Mouse (Mus musculus): ENCODE results near the gene AI467606. TPM values are rescaled to one million over a fixed set of nuclear protein-coding genes. Genes with fewer than 3 reads are reported as not detected.

AI467606 gene
- polyA plus RNA-seq, 1 experiment from 2014 or later: 1.4 TPM

DNA sequence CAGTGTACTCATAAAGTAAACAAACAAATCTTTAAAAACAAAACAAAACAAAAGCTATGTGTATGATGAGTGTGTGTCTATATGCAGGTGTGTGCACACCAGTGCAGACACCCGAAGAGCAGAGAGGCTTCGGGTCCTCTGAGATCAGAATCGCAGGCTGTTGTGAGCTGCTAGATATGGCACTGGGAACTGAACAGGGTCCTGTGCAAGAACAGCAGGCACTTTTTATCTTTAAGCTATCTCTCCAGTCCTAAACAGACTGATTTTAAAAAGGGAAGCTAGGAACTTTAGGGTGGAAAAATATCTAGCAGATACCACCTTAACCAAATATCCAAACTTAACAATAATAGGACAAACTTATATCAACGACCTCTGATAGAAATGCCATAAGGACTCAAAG, 51.5 kb downstream of the AI467606 start:
- no peak for ATAC-seq (ENCODE audit: low read depth)
- Histone ChIP-seq H3K36me3 (ENCODE audit: control insufficient read depth, insufficient read depth, low read length) (no peaks in the 10 kb centered on the region), H3K4me1 (ENCODE audit: control insufficient read depth, insufficient read depth, low read length) (no peaks in the 10 kb centered on the region), H3K4me3 (ENCODE audit: low read depth, low read length) (no peak overlapping the region), H3K4me2 (ENCODE audit: low read depth, low read length) (no peak overlapping the region), H3K27ac (ENCODE audit: low read depth, low read length) (no peak overlapping the region), H3K9me3 (ENCODE audit: control insufficient read depth, low read length) (no peaks in the 10 kb centered on the region), H3K27me3 (ENCODE audit: control insufficient read depth, insufficient read depth, low read length) (no peaks in the 10 kb centered on the region), H3K9ac (replicated peaks; ENCODE audit: low read depth, low read length) (no peak overlapping the region)
- 88% methylated on average over 4 of the region's 4 CpGs for WGBS

Small RNA genes within 50 kb of the gene (microRNA-seq; reads per million reads assigned to microRNA genes)
- gene Gm44343: not detected

Other genes with a start within 250 kb of the AI467606 start
- gene Doc2a, start 243.9 kb upstream of the AI467606 start, polyA plus RNA-seq (2014; fragmentation: Nextera tagmentation; extraction: Ambion mirVana): 18.4 and 20.2 TPM in 2 replicates
- gene Hirip3, start 229.4 kb upstream of the AI467606 start, polyA plus RNA-seq (2014; fragmentation: Nextera tagmentation; extraction: Ambion mirVana): 11.0 and 15.2 TPM in 2 replicates
- gene Ino80e, start 229.0 kb upstream of the AI467606 start, polyA plus RNA-seq (2014; fragmentation: Nextera tagmentation; extraction: Ambion mirVana): 86.7 and 92.4 TPM in 2 replicates
- gene Taok2, start 206.7 kb upstream of the AI467606 start, polyA plus RNA-seq (2014; fragmentation: Nextera tagmentation; extraction: Ambion mirVana): 28.9 and 36.5 TPM in 2 replicates
- gene Tmem219, start 168.4 kb upstream of the AI467606 start, polyA plus RNA-seq (2014; fragmentation: Nextera tagmentation; extraction: Ambion mirVana): 29.4 and 32.2 TPM in 2 replicates
- 92.9 and 103 TPM in 2 replicates for gene Kctd13, start 162.5 kb upstream of the AI467606 start, polyA plus RNA-seq (2014; fragmentation: Nextera tagmentation; extraction: Ambion mirVana)
- 5.8 and 10.6 TPM in 2 replicates for gene Asphd1, start 141.8 kb upstream of the AI467606 start, polyA plus RNA-seq (2014; fragmentation: Nextera tagmentation; extraction: Ambion mirVana)
- gene Sez6l2, start 140.8 kb upstream of the AI467606 start, polyA plus RNA-seq (2014; fragmentation: Nextera tagmentation; extraction: Ambion mirVana): 70.9 and 85.0 TPM in 2 replicates
- 105 and 107 TPM in 2 replicates for gene Cdipt, start 115.4 kb upstream of the AI467606 start, polyA plus RNA-seq (2014; fragmentation: Nextera tagmentation; extraction: Ambion mirVana)
- 0.86 and 1.2 TPM in 2 replicates for gene Cdiptos, start 115.3 kb upstream of the AI467606 start, polyA plus RNA-seq (2014; fragmentation: Nextera tagmentation; extraction: Ambion mirVana)
- 2.4 and 4.8 TPM in 2 replicates for gene Mvp, start 76.7 kb upstream of the AI467606 start, polyA plus RNA-seq (2014; fragmentation: Nextera tagmentation; extraction: Ambion mirVana)
- gene Pagr1b, start 74.9 kb upstream of the AI467606 start, polyA plus RNA-seq (2014; fragmentation: Nextera tagmentation; extraction: Ambion mirVana): not detected in 2 replicates
- 30.4 and 46.9 TPM in 2 replicates for gene Pagr1a, start 74.0 kb upstream of the AI467606 start, polyA plus RNA-seq (2014; fragmentation: Nextera tagmentation; extraction: Ambion mirVana)
- 36.3 and 60.2 TPM in 2 replicates for gene Gm42742, start 70.3 kb upstream of the AI467606 start, polyA plus RNA-seq (2014; fragmentation: Nextera tagmentation; extraction: Ambion mirVana)
- 41.4 and 63.5 TPM in 2 replicates for gene Prrt2, start 70.1 kb upstream of the AI467606 start, polyA plus RNA-seq (2014; fragmentation: Nextera tagmentation; extraction: Ambion mirVana)
- 61.7 and 64.8 TPM in 2 replicates for gene Maz, start 64.3 kb upstream of the AI467606 start, polyA plus RNA-seq (2014; fragmentation: Nextera tagmentation; extraction: Ambion mirVana)
- 12.7 and 13.9 TPM in 2 replicates for gene Kif22, start 48.9 kb upstream of the AI467606 start, polyA plus RNA-seq (2014; fragmentation: Nextera tagmentation; extraction: Ambion mirVana)
- gene Zg16, start 4.0 kb upstream of the AI467606 start, polyA plus RNA-seq (2014; fragmentation: Nextera tagmentation; extraction: Ambion mirVana): not detected in 2 replicates
- 0.88 TPM in 1 of 2 replicates, not detected in the other for gene Qprt, start 30.9 kb downstream of the AI467606 start, polyA plus RNA-seq (2014; fragmentation: Nextera tagmentation; extraction: Ambion mirVana)
- not detected in 2 replicates for gene Spn, start 46.5 kb downstream of the AI467606 start, polyA plus RNA-seq (2014; fragmentation: Nextera tagmentation; extraction: Ambion mirVana)
- gene Cd2bp2, start 104.7 kb downstream of the AI467606 start, polyA plus RNA-seq (2014; fragmentation: Nextera tagmentation; extraction: Ambion mirVana): 58.1 and 71.9 TPM in 2 replicates
- 28.5 and 29.4 TPM in 2 replicates for gene Tbc1d10b, start 117.1 kb downstream of the AI467606 start, polyA plus RNA-seq (2014; fragmentation: Nextera tagmentation; extraction: Ambion mirVana)
- gene Mylpf, start 117.5 kb downstream of the AI467606 start, polyA plus RNA-seq (2014; fragmentation: Nextera tagmentation; extraction: Ambion mirVana): 8.5 and 12.5 TPM in 2 replicates
- gene Zfp553, start 141.7 kb downstream of the AI467606 start, polyA plus RNA-seq (2014; fragmentation: Nextera tagmentation; extraction: Ambion mirVana): 21.5 and 24.0 TPM in 2 replicates
- 7.2 and 9.1 TPM in 2 replicates for gene Sept1, start 141.8 kb downstream of the AI467606 start, polyA plus RNA-seq (2014; fragmentation: Nextera tagmentation; extraction: Ambion mirVana)
- 68.1 and 68.8 TPM in 2 replicates for gene Zfp771, start 152.9 kb downstream of the AI467606 start, polyA plus RNA-seq (2014; fragmentation: Nextera tagmentation; extraction: Ambion mirVana)
- gene Dctpp1, start 169.3 kb downstream of the AI467606 start, polyA plus RNA-seq (2014; fragmentation: Nextera tagmentation; extraction: Ambion mirVana): 109 and 138 TPM in 2 replicates
- 77.7 and 78.9 TPM in 2 replicates for gene Sephs2, start 182.7 kb downstream of the AI467606 start, polyA plus RNA-seq (2014; fragmentation: Nextera tagmentation; extraction: Ambion mirVana)
- 0.09 and 0.17 TPM in 2 replicates for gene Itgal, start 204.9 kb downstream of the AI467606 start, polyA plus RNA-seq (2014; fragmentation: Nextera tagmentation; extraction: Ambion mirVana)